Mouse (Mus musculus) lung, adult 10 weeks (tissue): ENCODE results near the gene Nppa. TPM values are rescaled to one million over a fixed set of nuclear protein-coding genes. Genes with fewer than 3 reads are reported as not detected.

Experiments used
- polyA plus RNA-seq: library from polyadenylated mRNA; stranded (reverse); fragments of 350-450 nt; fragmentation: Illumina TruSeq; extraction: RNeasy Lipid Tissue Mini Kit (QIAGEN cat#74804); gene quantifications from one replicate; pipeline ENCODE4 v1.2.3, GENCODE M21; 2014; ENCODE audit warnings: low read depth, low replicate concordance; ENCODE audit not compliant: insufficient read depth

Gene Nppa
- polyA plus RNA-seq = 73.5 TPM

DNA sequence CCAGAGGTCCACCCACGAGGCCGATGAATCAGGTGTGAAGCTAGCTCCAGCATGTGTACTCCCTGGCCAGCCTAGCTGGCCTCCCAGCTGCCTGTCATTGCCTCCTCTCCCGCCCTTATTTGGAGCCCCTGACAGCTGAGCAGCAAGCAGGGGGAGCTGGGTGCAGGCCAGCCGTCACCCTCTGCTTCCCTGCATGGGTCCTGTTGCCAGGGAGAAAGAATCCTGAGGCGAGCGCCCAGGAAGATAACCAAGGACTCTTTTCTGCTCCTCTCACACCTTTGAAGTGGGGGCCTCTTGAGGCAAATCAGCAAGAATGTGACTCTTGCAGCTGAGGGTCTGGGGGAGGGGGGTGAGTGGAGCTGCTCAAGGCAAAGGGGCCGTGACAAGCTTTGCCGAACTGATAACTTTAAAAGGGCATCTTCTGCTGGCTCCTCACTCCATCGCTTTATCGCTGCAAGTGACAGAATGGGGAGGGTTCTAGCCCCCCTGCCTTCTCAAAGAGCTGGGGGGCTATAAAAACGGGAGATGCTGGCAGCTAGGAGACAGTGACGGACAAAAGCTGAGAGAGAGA, at the start of gene Nppa:
Gene Nppa, plus strand, starts transcription at position 521 of the 571 bp plus-strand sequence.

DNA sequence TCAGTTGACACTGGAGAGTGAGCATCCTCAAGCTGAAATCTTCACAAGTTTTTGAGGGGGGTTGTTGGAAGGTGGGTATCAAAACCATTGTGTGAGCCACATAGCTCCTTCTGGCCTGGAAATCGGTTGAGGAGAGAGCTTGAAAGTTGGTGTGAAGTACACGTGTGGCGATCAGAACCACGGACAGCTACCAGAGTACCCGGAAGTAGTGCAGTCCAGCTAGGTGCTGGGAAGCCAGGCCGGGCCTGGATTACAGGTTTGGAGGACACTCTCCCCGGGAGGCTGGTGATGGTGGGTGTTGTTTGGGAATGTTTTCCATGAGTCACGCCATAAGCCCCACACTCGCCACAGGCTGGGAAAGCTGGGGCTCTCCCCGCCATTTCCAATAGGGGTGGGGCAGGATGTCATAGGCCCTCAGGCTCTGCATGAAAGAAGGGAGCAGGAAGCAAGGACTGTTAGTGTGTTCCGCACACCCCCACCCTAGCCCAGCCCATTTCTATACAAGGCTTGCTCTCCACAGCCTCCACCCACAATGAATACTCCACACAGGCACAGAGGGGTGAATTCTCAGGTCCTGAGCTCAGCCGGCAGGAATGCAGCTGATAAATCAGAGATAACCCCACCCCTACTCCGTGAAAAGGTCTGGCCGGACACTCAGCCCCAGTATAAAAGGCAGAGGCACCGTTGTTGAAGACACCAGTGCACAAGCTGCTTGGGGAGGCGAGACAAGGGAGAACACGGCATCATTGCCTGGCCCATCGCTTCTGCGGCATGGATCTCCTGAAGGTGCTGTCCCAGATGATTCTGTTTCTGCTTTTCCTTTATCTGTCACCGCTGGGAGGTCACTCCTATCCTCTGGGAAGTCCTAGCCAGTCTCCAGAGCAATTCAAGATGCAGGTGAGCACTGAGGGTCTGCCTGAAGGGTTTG, 15.1 kb upstream of the Nppa start, which contains the start of gene Nppb:
Gene Nppb, plus strand, starts transcription at position 584 of the 928 bp plus-strand sequence.

DNA sequence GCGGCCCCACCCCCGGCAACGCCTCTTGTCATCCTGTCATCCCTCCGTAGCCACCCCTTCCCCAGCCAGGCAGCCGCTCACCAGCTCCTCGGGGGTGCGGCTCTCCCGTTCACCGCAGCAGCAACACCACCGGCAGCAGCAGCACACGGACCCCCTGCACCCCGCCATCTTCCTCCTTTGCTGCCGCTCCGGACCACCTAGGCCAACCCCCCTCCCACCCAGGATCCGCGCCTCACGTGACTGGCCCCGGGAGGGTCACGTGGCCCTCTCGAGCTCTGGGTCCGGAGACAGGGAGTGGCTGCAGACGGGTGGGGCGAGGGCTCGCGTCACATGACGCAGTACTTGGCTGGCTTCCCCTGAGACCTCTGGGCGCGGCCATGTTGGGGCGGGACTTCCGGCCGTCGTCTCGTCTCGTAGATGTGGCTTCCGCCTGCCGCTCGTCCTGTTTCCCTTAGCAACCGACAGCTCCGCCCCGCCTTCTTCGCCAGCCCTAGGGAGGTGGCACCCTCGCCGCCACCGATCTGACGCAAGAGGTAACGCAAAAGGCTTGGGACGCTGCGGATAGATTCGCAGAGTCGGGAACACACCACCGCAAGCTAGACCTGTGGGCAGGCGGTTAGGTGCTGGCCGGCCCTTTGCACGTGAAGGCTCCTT, 38.2 kb downstream of the Nppa start, which contains the start of the genes Clcn6 and Mthfr:
Gene Clcn6, minus strand, starts transcription at position 222 of the 654 bp plus-strand sequence.
Gene Mthfr, plus strand, starts transcription at position 478 of the 654 bp plus-strand sequence.

Other genes with a start within 250 kb of the Nppa start
- 13.0 TPM for gene Zfp984, start 190.9 kb upstream of the Nppa start, polyA plus RNA-seq
- gene Zfp933, start 152.4 kb upstream of the Nppa start, polyA plus RNA-seq = 3.1 TPM
- 19.0 TPM for gene Miip, start 131.9 kb upstream of the Nppa start, polyA plus RNA-seq
- 2.6 TPM for gene Fv1, start 131.7 kb upstream of the Nppa start, polyA plus RNA-seq
- gene Mfn2, start 96.0 kb upstream of the Nppa start, polyA plus RNA-seq = 20.6 TPM
- 16.9 TPM for gene Plod1, start 64.0 kb upstream of the Nppa start, polyA plus RNA-seq
- gene 2510039O18Rik, start 59.8 kb upstream of the Nppa start, polyA plus RNA-seq = 26.4 TPM
- 0.69 TPM for gene Nppb, start 14.9 kb upstream of the Nppa start, polyA plus RNA-seq
- gene Clcn6, start 38.1 kb downstream of the Nppa start, polyA plus RNA-seq = 4.0 TPM
- 11.0 TPM for gene Mthfr, start 38.4 kb downstream of the Nppa start, polyA plus RNA-seq
- 16.5 TPM for gene Agtrap, start 87.3 kb downstream of the Nppa start, polyA plus RNA-seq
- 13.9 TPM for gene Mad2l2, start 129.7 kb downstream of the Nppa start, polyA plus RNA-seq
- gene Draxin, start 130.0 kb downstream of the Nppa start, polyA plus RNA-seq = 0.10 TPM
- 47.4 TPM for gene Fbxo6, start 151.4 kb downstream of the Nppa start, polyA plus RNA-seq
- 7.6 TPM for gene Fbxo44, start 159.8 kb downstream of the Nppa start, polyA plus RNA-seq
- gene Fbxo2, start 159.9 kb downstream of the Nppa start, polyA plus RNA-seq = 3.5 TPM